Mouse (Mus musculus) cerebellum, adult 2 months (tissue): ENCODE results near the gene Peak1.

Experiments used
- CTCF ChIP-seq: fragments of 200-500 bp; IDR thresholded peaks from 2 replicates; pipeline ENCODE4 v1.5.1; 2011; ENCODE audit warnings: low read depth, mild to moderate bottlenecking, control low read depth, low read length, moderate library complexity, borderline replicate concordance; ENCODE audit not compliant: insufficient read depth
- POLR2A ChIP-seq: fragments of 200-500 bp; IDR thresholded peaks from 2 replicates; pipeline ENCODE4 v1.6.1; 2011; ENCODE audit warnings: low read length, control low read depth, borderline replicate concordance; ENCODE audit not compliant: insufficient read depth

DNA sequence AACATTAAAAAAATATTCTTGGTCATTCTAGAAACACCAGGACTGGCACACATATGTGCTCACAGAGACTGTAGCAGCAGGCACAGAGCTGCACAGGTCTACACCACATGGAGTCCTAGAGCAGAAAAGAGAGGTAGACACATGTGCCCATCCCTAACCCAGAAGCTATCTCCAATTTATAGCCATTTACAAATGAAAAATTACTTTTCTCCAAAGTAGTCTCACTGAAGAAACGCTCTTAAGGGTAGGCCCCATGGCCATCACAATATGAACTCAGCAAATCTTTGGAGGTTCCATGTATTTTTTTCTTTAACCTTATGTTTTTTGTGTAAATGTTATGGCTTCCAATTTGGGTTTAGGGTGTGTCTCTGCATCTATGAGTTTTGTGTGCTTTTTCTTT, 2.4 kb upstream of the Peak1 start:
- no peak for TF ChIP-seq CTCF
- no peak for TF ChIP-seq POLR2A
